Mouse (Mus musculus) limb, embryonic 11.5 days (tissue): Measurements from ENCODE around the gene Gm10392. TPM values are rescaled to one million over a fixed set of nuclear protein-coding genes. Genes with fewer than 3 reads are reported as not detected.
"Not testable (repeated sequence)": the region's sequence is repeated elsewhere in the genome, so short reads cannot be mapped to it uniquely, and the experiment has no call there.

Experiments
- ATAC-seq: fragments of 200-750 bp; cut with Nextera tagmentation; 2 replicates; pipeline ENCODE4 v1.8.0; 2017; ENCODE audit warnings: low read depth; ENCODE audit not compliant: insufficient number of reproducible peaks, low FRiP score, low TSS enrichment
- DNase-seq: peaks from one replicate; pipeline ENCODE4 v3.0.0-alpha.2; 2015; ENCODE audit warnings: low spot score
- H3K27ac ChIP-seq: fragments of 300-500 bp; sonication (generic); replicated peaks from 2 replicates; pipeline ENCODE4 v1.5.1; 2014; ENCODE audit warnings: low read depth, mild to moderate bottlenecking, low read length
- H3K27me3 ChIP-seq: fragments of 300-500 bp; sonication (generic); 2 replicates; pipeline ENCODE4 v1.6.1; 2014; ENCODE audit warnings: mild to moderate bottlenecking, low read length, mixed read lengths; ENCODE audit not compliant: control insufficient read depth, insufficient read depth
- H3K36me3 ChIP-seq: fragments of 300-500 bp; sonication (generic); 2 replicates; pipeline ENCODE4 v1.6.1; 2014; ENCODE audit warnings: mild to moderate bottlenecking, low read length, moderate library complexity, mixed read lengths; ENCODE audit not compliant: control insufficient read depth, insufficient read depth
- H3K4me1 ChIP-seq: fragments of 300-500 bp; sonication (generic); 2 replicates; pipeline ENCODE4 v1.6.1; 2014; ENCODE audit warnings: low read length, mixed read lengths; ENCODE audit not compliant: control insufficient read depth, insufficient read depth
- H3K4me2 ChIP-seq: fragments of 300-500 bp; sonication (generic); 2 replicates; pipeline ENCODE4 v1.6.1; 2014; ENCODE audit warnings: low read depth, mild to moderate bottlenecking, moderate library complexity; ENCODE audit not compliant: severe bottlenecking
- H3K4me3 ChIP-seq: fragments of 300-500 bp; sonication (generic); 2 replicates; pipeline ENCODE4 v1.5.1; 2014; ENCODE audit warnings: low read depth, low read length
- H3K9ac ChIP-seq: fragments of 300-500 bp; sonication (generic); 2 replicates; pipeline ENCODE4 v1.6.1; 2014; ENCODE audit warnings: mild to moderate bottlenecking, low read length
- H3K9me3 ChIP-seq: fragments of 300-500 bp; sonication (generic); 2 replicates; pipeline ENCODE4 v1.6.1; 2016; ENCODE audit warnings: low read length; ENCODE audit not compliant: control insufficient read depth
- WGBS: fragments of 180-500 bp; shearing (Covaris S2); extraction: QIAGEN DNeasy Blood & Tissue Kit; methylation state at CpG from one replicate; pipeline ENCODE4 v1.1.7; 2014; 5-methylcytosine and 5-hydroxymethylcytosine counted together
- polyA plus RNA-seq: library from polyadenylated mRNA; unstranded; fragments of >200 nt; fragmentation: Nextera tagmentation; extraction: Ambion mirVana; gene quantifications from 2 replicates; pipeline ENCODE4 v1.2.1, GENCODE M21; 2014

Gene Gm10392
- polyA plus RNA-seq: 0.17 TPM in 1 of 2 replicates, not detected in the other

- WGBS: 67% methylated on average over 5 of the region's 5 CpGs
- no peak within 1 kb of the TSS for H3K27ac ChIP-seq
These were observed at the start of gene Gm10392 for GRCm38 (mm10) chr11:77519043-77519442. Gm10392 (minus strand) TSS chr11:77519198.

GRCm38 (mm10) chr11:77545261-77545660, 26.3 kb upstream of the Gm10392 start:
- H3K9me3 ChIP-seq: no peaks in the 10 kb centered on the region
- H3K9ac ChIP-seq: no peak overlapping the region
- ATAC-seq: no peak
- no peak for DNase-seq
- no peaks in the 10 kb centered on the region for H3K27me3 ChIP-seq
- 93% methylated on average over 7 of the region's 7 CpGs for WGBS
- H3K27ac ChIP-seq: no peak overlapping the region
- H3K4me3 ChIP-seq: no peak overlapping the region
- H3K36me3 ChIP-seq: peaks cover 13% of the 10 kb centered on the region
- no peaks in the 10 kb centered on the region for H3K4me1 ChIP-seq
- H3K4me2 ChIP-seq: no peak overlapping the region

More at GRCm38 (mm10) chr11:77519043-77519442, at the start of gene Gm10392:
- no peaks in the 10 kb centered on the region; the same call in 1 of the 2 replicates for H3K9me3 ChIP-seq
- H3K4me1 ChIP-seq: peaks cover 14% of the 10 kb centered on the region
- H3K4me3 ChIP-seq: no peak within 1 kb of the TSS
- peaks cover 19% of the 10 kb centered on the region for H3K27me3 ChIP-seq
- H3K4me2 ChIP-seq: no peak within 1 kb of the TSS
- H3K9ac ChIP-seq: no peak within 1 kb of the TSS
- no peak for ATAC-seq
- H3K36me3 ChIP-seq: no peaks in the 10 kb centered on the region
- DNase-seq: no peak

- 93% methylated on average over 4 of the region's 4 CpGs for WGBS
- no peaks in the 10 kb centered on the region for H3K36me3 ChIP-seq
- no peaks in the 10 kb centered on the region for H3K4me1 ChIP-seq
- no peak overlapping the region for H3K27ac ChIP-seq
- H3K27me3 ChIP-seq: no peaks in the 10 kb centered on the region
- H3K9ac ChIP-seq: no peak overlapping the region
- DNase-seq (no peak), ATAC-seq (no peak)
- H3K9me3 ChIP-seq: no peaks in the 10 kb centered on the region
- no peak overlapping the region for H3K4me3 ChIP-seq
- no peak overlapping the region for H3K4me2 ChIP-seq
These were observed 13.3 kb upstream of the Gm10392 start for GRCm38 (mm10) chr11:77532202-77532846.

- DNase-seq: no peak
- 94% methylated on average over 2 of the region's 2 CpGs for WGBS
- Histone ChIP-seq H3K9ac (no peak overlapping the region), H3K27ac (no peak overlapping the region), H3K27me3 (no peaks in the 10 kb centered on the region), H3K4me2 (no peak overlapping the region), H3K4me1 (no peaks in the 10 kb centered on the region), H3K4me3 (no peak overlapping the region), H3K36me3 (no peaks in the 10 kb centered on the region), H3K9me3 (no peaks in the 10 kb centered on the region)
- no peak for ATAC-seq
These were observed 11.9 kb upstream of the Gm10392 start for GRCm38 (mm10) chr11:77530862-77531261.

GRCm38 (mm10) chr11:77529644-77530043, 10.6 kb upstream of the Gm10392 start:
- H3K27me3 ChIP-seq: no peaks in the 10 kb centered on the region
- no peak overlapping the region for H3K4me2 ChIP-seq
- H3K9me3 ChIP-seq: no peaks in the 10 kb centered on the region
- DNase-seq (no peak), ATAC-seq (no peak)
- no peaks in the 10 kb centered on the region for H3K36me3 ChIP-seq
- H3K9ac ChIP-seq: no peak overlapping the region
- no peak overlapping the region for H3K4me3 ChIP-seq
- H3K4me1 ChIP-seq: no peaks in the 10 kb centered on the region
- WGBS: 88% methylated on average over 3 of the region's 3 CpGs
- H3K27ac ChIP-seq: no peak overlapping the region

- WGBS: 87% methylated on average over 3 of the region's 3 CpGs
- H3K4me1 ChIP-seq, H3K36me3 ChIP-seq, H3K9ac ChIP-seq, ATAC-seq, H3K4me2 ChIP-seq, H3K27ac ChIP-seq, DNase-seq, H3K4me3 ChIP-seq, H3K9me3 ChIP-seq, H3K27me3 ChIP-seq: not testable (repeated sequence)
These were observed 9.4 kb upstream of the Gm10392 start for GRCm38 (mm10) chr11:77528420-77528819.

GRCm38 (mm10) chr11:77525804-77526486, 6.9 kb upstream of the Gm10392 start:
- H3K27me3 ChIP-seq: no peaks in the 10 kb centered on the region
- ATAC-seq: no peak
- no peaks in the 10 kb centered on the region for H3K4me1 ChIP-seq
- no peak overlapping the region for H3K4me2 ChIP-seq
- H3K4me3 ChIP-seq: no peak overlapping the region
- no peaks in the 10 kb centered on the region for H3K36me3 ChIP-seq
- H3K9ac ChIP-seq: no peak overlapping the region
- 78% methylated on average over 3 of the region's 3 CpGs for WGBS
- DNase-seq: no peak
- H3K9me3 ChIP-seq: no peaks in the 10 kb centered on the region
- no peak overlapping the region for H3K27ac ChIP-seq

DNA sequence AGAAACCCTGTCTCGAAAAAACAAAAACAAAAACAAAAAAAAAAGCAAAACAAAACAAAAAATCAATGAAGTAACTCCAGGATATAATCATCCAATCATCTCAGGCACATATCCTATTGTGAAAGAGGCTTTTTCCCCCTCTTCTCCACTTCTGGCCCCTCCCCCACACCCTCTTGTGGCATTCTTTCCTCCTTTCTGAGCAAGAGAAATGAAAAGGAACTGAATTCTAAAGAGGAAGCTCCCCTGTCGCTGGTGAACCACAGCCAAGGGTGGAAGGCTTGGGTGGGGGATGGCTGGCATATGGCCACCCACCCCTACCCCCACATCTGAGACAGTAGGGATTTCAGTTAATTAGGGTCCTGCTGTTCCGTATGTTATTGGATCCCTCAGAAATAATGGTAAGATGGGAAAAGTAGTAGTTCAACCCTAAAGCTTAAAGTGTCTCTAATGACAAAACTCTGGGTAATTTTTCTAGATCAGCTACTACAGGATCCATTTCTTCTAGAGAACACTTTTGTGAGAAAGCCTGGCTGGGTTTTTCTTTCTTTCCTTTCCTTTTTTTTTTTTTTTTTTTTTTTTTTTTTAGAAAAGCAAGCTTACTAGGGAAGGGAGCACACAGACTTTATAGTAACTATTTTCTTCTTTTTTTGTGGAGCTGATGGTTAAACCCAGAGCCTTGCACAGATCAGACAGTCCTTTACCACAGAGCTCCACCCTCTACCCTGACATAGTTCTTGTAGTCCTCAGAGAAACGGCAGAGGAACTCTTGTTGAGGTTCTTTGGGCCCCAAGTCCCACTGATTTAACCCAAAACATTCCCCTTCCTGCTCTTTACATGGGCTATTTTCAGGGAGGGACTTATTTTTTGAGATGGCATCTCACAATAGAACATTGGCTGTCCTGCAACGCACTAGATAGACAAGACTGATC, 1.9 kb upstream of the Gm10392 start:
- peaks cover 3% of the 10 kb centered on the region; the same call in 1 of the 2 replicates for H3K4me1 ChIP-seq
- ATAC-seq (no peak), DNase-seq (no peak)
- peaks cover 7% of the 10 kb centered on the region for H3K27me3 ChIP-seq
- 54% methylated on average over 5 of the region's 5 CpGs for WGBS
- no peak overlapping the region for H3K4me3 ChIP-seq
- H3K9ac ChIP-seq: no peak overlapping the region
- H3K36me3 ChIP-seq: no peaks in the 10 kb centered on the region
- no peak overlapping the region for H3K4me2 ChIP-seq
- no peaks in the 10 kb centered on the region for H3K9me3 ChIP-seq
- H3K27ac ChIP-seq: no peak overlapping the region
